Mouse (Mus musculus): ENCODE data around the gene Ano6. TPM values are rescaled to one million over a fixed set of nuclear protein-coding genes. Genes with fewer than 3 reads are reported as not detected.

Gene Ano6
- polyA plus RNA-seq, 1 experiment from 2014 or later = 30.8 TPM

- H3K4me3 ChIP-seq (ENCODE audit: low read depth, low read length) = no peak overlapping the region
- H3K27ac ChIP-seq (ENCODE audit: low read depth, low read length) = no peak overlapping the region
- H3K36me3 ChIP-seq (ENCODE audit: control insufficient read depth, insufficient read depth, low read length) = no peaks in the 10 kb centered on the region
- H3K9ac ChIP-seq (ENCODE audit: low read length) = no peak overlapping the region
- no peak for ATAC-seq (ENCODE audit: low FRiP score)
- WGBS = 58% methylated on average over 10 of the region's 10 CpGs
- peak; percentile 72 for DNase-seq (ENCODE audit: low spot score, missing footprints)
- H3K4me1 ChIP-seq (ENCODE audit: control insufficient read depth, insufficient read depth, low read length) = no peaks in the 10 kb centered on the region
- no peaks in the 10 kb centered on the region for H3K9me3 ChIP-seq (ENCODE audit: control insufficient read depth, low read length)
- no peaks in the 10 kb centered on the region for H3K27me3 ChIP-seq (ENCODE audit: control insufficient read depth, insufficient read depth, low read length)
- H3K4me2 ChIP-seq = no peak overlapping the region
Measured at GRCm38 (mm10) chr15:95880616-95881151, 90.0 kb downstream of the Ano6 start.

- Histone ChIP-seq H3K27ac (ENCODE audit: low read depth, low read length) (no peak overlapping the region), H3K27me3 (ENCODE audit: control insufficient read depth, insufficient read depth, low read length) (no peaks in the 10 kb centered on the region), H3K4me3 (ENCODE audit: low read depth, low read length) (no peak overlapping the region), H3K9me3 (ENCODE audit: control insufficient read depth, low read length) (no peaks in the 10 kb centered on the region), H3K36me3 (ENCODE audit: control insufficient read depth, insufficient read depth, low read length) (no peaks in the 10 kb centered on the region), H3K9ac (ENCODE audit: low read length) (no peak overlapping the region), H3K4me1 (ENCODE audit: control insufficient read depth, insufficient read depth, low read length) (peaks cover 11% of the 10 kb centered on the region; the same call in 1 of the 2 replicates), H3K4me2 (no peak overlapping the region)
- 93% methylated on average over 4 of the region's 4 CpGs for WGBS
- ATAC-seq (ENCODE audit: low FRiP score) (no peak), DNase-seq (ENCODE audit: low spot score, missing footprints) (peak; percentile 2)
Measured at GRCm38 (mm10) chr15:95882436-95882835, 91.8 kb downstream of the Ano6 start.

- Histone ChIP-seq H3K4me1 (ENCODE audit: control insufficient read depth, insufficient read depth, low read length) (peaks cover 11% of the 10 kb centered on the region; the same call in 1 of the 2 replicates), H3K36me3 (ENCODE audit: control insufficient read depth, insufficient read depth, low read length) (no peaks in the 10 kb centered on the region), H3K9ac (ENCODE audit: low read length) (no peak overlapping the region), H3K9me3 (ENCODE audit: control insufficient read depth, low read length) (no peaks in the 10 kb centered on the region), H3K27me3 (ENCODE audit: control insufficient read depth, insufficient read depth, low read length) (no peaks in the 10 kb centered on the region), H3K4me2 (no peak overlapping the region), H3K27ac (ENCODE audit: low read depth, low read length) (no peak overlapping the region), H3K4me3 (ENCODE audit: low read depth, low read length) (no peak overlapping the region)
- ATAC-seq (ENCODE audit: low FRiP score) (no peak), DNase-seq (ENCODE audit: low spot score, missing footprints) (peak; percentile 37)
- WGBS = 71% methylated on average over 6 of the region's 6 CpGs
Measured at GRCm38 (mm10) chr15:95883559-95883958, 92.9 kb downstream of the Ano6 start.

GRCm38 (mm10) chr15:95884658-95885620, 94.3 kb downstream of the Ano6 start:
- DNase-seq (ENCODE audit: low spot score, missing footprints) = peak; percentile 73
- Histone ChIP-seq H3K36me3 (ENCODE audit: control insufficient read depth, insufficient read depth, low read length) (no peaks in the 10 kb centered on the region), H3K27ac (ENCODE audit: low read depth, low read length) (no peak overlapping the region), H3K4me2 (no peak overlapping the region), H3K4me1 (ENCODE audit: control insufficient read depth, insufficient read depth, low read length) (peaks cover 11% of the 10 kb centered on the region; the same call in 1 of the 2 replicates), H3K9me3 (ENCODE audit: control insufficient read depth, low read length) (no peaks in the 10 kb centered on the region), H3K9ac (ENCODE audit: low read length) (no peak overlapping the region), H3K4me3 (ENCODE audit: low read depth, low read length) (no peak overlapping the region), H3K27me3 (ENCODE audit: control insufficient read depth, insufficient read depth, low read length) (no peaks in the 10 kb centered on the region)
- ATAC-seq (ENCODE audit: low FRiP score) = no peak
- 91% methylated on average over 10 of the region's 10 CpGs for WGBS

GRCm38 (mm10) chr15:95885953-95886820, 95.5 kb downstream of the Ano6 start:
- no peak overlapping the region for H3K4me2 ChIP-seq
- H3K36me3 ChIP-seq (ENCODE audit: control insufficient read depth, insufficient read depth, low read length) = no peaks in the 10 kb centered on the region
- H3K27me3 ChIP-seq (ENCODE audit: control insufficient read depth, insufficient read depth, low read length) = no peaks in the 10 kb centered on the region
- no peaks in the 10 kb centered on the region for H3K9me3 ChIP-seq (ENCODE audit: control insufficient read depth, low read length)
- no peak overlapping the region for H3K9ac ChIP-seq (ENCODE audit: low read length)
- H3K27ac ChIP-seq (ENCODE audit: low read depth, low read length) = no peak overlapping the region
- peaks cover 11% of the 10 kb centered on the region; the same call in 1 of the 2 replicates for H3K4me1 ChIP-seq (ENCODE audit: control insufficient read depth, insufficient read depth, low read length)
- ATAC-seq (ENCODE audit: low FRiP score) (no peak), DNase-seq (ENCODE audit: low spot score, missing footprints) (peak; percentile 78)
- no peak overlapping the region for H3K4me3 ChIP-seq (ENCODE audit: low read depth, low read length)
- WGBS = 85% methylated on average over 18 of the region's 18 CpGs

GRCm38 (mm10) chr15:95887365-95887764, 96.7 kb downstream of the Ano6 start:
- no peaks in the 10 kb centered on the region for H3K27me3 ChIP-seq (ENCODE audit: control insufficient read depth, insufficient read depth, low read length)
- no peak overlapping the region for H3K4me3 ChIP-seq (ENCODE audit: low read depth, low read length)
- 50% methylated on average over 5 of the region's 5 CpGs for WGBS
- no peak overlapping the region for H3K4me2 ChIP-seq
- no peaks in the 10 kb centered on the region for H3K36me3 ChIP-seq (ENCODE audit: control insufficient read depth, insufficient read depth, low read length)
- H3K9me3 ChIP-seq (ENCODE audit: control insufficient read depth, low read length) = no peaks in the 10 kb centered on the region
- peaks cover 11% of the 10 kb centered on the region; the same call in 1 of the 2 replicates for H3K4me1 ChIP-seq (ENCODE audit: control insufficient read depth, insufficient read depth, low read length)
- no peak overlapping the region for H3K9ac ChIP-seq (ENCODE audit: low read length)
- ATAC-seq (ENCODE audit: low FRiP score) = peak; percentile 55; the same call in 1 of the 2 replicates
- 0 out of 2 replicates have a peak overlapping the region, but pooled peaks have one; percentile 36 for H3K27ac ChIP-seq (ENCODE audit: low read depth, low read length)
- peak; percentile 86 for DNase-seq (ENCODE audit: low spot score, missing footprints)

- peak; percentile 47 for DNase-seq (ENCODE audit: low spot score, missing footprints)
- H3K4me2 ChIP-seq = no peak overlapping the region
- no peak overlapping the region for H3K27ac ChIP-seq (ENCODE audit: low read depth, low read length)
- H3K4me3 ChIP-seq (ENCODE audit: low read depth, low read length) = no peak overlapping the region
- no peaks in the 10 kb centered on the region for H3K9me3 ChIP-seq (ENCODE audit: control insufficient read depth, low read length)
- no peak for ATAC-seq (ENCODE audit: low FRiP score)
- 86% methylated on average over 5 of the region's 5 CpGs for WGBS
- H3K9ac ChIP-seq (ENCODE audit: low read length) = no peak overlapping the region
- H3K4me1 ChIP-seq (ENCODE audit: control insufficient read depth, insufficient read depth, low read length) = peaks cover 11% of the 10 kb centered on the region; the same call in 1 of the 2 replicates
- no peaks in the 10 kb centered on the region for H3K36me3 ChIP-seq (ENCODE audit: control insufficient read depth, insufficient read depth, low read length)
- no peaks in the 10 kb centered on the region for H3K27me3 ChIP-seq (ENCODE audit: control insufficient read depth, insufficient read depth, low read length)
Measured at GRCm38 (mm10) chr15:95888556-95888955, 97.9 kb downstream of the Ano6 start.

GRCm38 (mm10) chr15:95890368-95890767, 99.7 kb downstream of the Ano6 start:
- no peak overlapping the region for H3K4me3 ChIP-seq (ENCODE audit: low read depth, low read length)
- H3K27ac ChIP-seq (ENCODE audit: low read depth, low read length) = no peak overlapping the region
- no peak for ATAC-seq (ENCODE audit: low FRiP score)
- H3K9ac ChIP-seq (ENCODE audit: low read length) = no peak overlapping the region
- H3K36me3 ChIP-seq (ENCODE audit: control insufficient read depth, insufficient read depth, low read length) = no peaks in the 10 kb centered on the region
- no peaks in the 10 kb centered on the region for H3K9me3 ChIP-seq (ENCODE audit: control insufficient read depth, low read length)
- H3K27me3 ChIP-seq (ENCODE audit: control insufficient read depth, insufficient read depth, low read length) = no peaks in the 10 kb centered on the region
- no peak overlapping the region for H3K4me2 ChIP-seq
- peak; percentile 60 for DNase-seq (ENCODE audit: low spot score, missing footprints)
- H3K4me1 ChIP-seq (ENCODE audit: control insufficient read depth, insufficient read depth, low read length) = peaks cover 11% of the 10 kb centered on the region; the same call in 1 of the 2 replicates
- 86% methylated on average over 5 of the region's 5 CpGs for WGBS
